Mouse (Mus musculus): ENCODE measurements around the gene Dqx1.

Gene Dqx1

GRCm38 (mm10) chr6:83057790-83058189 lies at the start of gene Dqx1:
TSS of gene Dqx1 (plus strand) at chr6:83057844.
- DNase-seq (ENCODE audit: low spot score), result peak; percentile 46

DNA sequence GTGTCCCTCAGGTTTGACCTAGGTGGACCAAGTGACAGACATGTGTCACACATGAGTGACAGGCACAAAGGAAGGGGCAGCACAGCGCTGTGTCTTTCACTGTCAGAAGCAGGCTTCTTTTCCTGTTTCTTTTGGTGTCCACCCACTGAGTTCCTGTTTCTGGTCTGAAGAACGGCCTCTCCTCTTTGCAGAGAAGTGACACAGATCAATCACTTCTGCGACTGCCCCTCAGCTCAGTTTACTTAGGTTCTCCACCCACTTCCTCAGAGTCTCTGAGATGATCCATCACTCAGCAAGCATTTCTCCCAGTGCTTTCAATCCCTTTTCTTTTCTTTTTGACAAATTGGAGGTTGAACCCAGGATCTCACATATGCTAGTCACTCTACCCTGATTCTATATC lies 49.0 kb upstream of the Dqx1 start:
- DNase-seq (ENCODE audit: low spot score), result peak; percentile 73

- DNase-seq (ENCODE audit: low spot score), result no peak
Observed at GRCm38 (mm10) chr6:83010010-83010409, 47.6 kb upstream of the Dqx1 start.

- DNase-seq (ENCODE audit: low spot score), result no peak
Observed at GRCm38 (mm10) chr6:83011255-83011654, 46.4 kb upstream of the Dqx1 start.

DNA sequence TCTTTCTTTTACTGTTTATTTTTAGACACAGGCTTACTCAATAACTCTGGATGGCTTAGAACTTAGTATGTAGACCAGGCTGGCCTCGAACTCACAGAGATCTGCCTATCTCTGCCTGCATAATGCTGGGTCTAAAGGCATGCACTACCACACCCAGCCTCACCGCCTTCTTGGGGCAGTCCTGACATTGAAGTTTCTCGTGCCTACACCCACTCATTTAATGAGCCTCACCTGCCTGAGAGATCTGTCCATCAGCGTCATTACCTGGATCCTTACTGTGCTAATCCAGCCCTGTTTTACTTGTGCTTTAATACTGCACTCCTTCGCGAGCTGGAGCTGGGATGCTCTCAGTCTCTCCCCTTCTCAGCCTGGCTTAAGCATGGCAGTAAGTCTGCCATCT lies 45.9 kb upstream of the Dqx1 start:
- DNase-seq (ENCODE audit: low spot score), result no peak

DNA sequence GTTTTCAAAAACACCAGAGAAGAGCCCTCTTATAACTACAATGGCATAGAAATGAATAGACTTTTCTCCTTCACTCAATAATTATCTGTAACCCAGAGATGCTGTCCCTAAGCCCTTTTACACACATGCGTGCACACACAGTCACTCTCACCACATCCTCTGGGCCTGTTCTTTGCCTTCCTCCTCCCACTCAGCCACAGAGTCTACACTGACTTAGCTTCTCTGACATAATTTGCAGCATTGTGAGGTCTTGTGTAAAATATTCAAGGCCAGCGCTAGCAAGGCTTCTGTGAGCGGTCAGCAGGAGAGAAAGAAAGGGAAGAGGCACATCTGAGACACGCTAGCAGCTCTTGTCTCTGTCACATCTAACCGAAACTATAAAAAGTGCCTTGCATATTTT lies 44.2 kb upstream of the Dqx1 start:
- DNase-seq (ENCODE audit: low spot score), result no peak

DNA sequence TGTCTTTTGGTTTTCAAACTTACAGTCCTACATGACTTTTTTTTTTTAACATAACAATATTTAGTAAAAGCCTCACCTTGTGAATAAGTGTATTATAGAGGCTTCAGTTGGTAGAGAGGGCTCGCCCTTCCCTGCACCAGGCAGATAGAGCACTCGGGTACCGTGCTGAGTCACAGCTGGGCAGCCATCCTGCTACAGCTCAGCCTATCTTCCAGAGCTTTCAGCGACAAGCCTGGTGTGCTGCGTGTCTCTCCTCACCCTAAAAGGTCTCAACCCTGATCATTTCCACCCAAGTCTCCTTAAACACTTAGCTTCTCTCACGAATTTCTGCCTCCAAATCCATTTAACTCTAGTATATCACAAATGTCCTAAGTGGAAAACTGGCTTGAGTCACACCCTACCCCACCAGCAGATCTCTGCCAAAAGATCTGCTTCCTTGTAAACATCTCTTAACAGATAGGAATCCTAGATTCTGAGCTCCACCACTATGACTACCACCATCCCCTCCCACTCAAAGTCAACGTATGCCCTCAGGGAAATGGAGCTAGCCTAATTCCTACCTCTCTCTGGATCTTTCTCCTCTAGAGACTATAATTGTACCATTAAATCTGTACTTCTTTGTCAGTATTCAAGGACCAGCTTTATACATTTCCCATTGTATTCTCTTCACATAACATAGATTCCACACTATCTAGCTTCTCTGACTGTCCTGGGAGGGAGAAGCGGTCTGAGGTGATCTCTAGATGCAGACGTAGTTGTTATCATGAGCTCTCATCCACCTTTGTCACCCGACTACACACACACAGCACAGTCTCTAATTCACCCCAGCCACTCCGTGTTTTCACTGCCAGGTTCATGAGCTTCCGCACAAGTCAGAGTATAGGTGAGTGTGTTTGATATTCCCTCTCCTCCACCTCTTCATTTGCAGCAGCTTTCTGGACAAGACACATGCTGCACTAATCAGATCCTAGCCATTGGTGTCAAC lies 42.9 kb upstream of the Dqx1 start:
- DNase-seq (ENCODE audit: low spot score), result no peak

- no peak for DNase-seq (ENCODE audit: low spot score)
Observed at GRCm38 (mm10) chr6:83015749-83016148, 41.9 kb upstream of the Dqx1 start.

GRCm38 (mm10) chr6:83017190-83017589 lies 40.5 kb upstream of the Dqx1 start:
- DNase-seq (ENCODE audit: low spot score), result peak; percentile 37

GRCm38 (mm10) chr6:83019044-83019443 lies 38.6 kb upstream of the Dqx1 start:
- no peak for DNase-seq (ENCODE audit: low spot score)

GRCm38 (mm10) chr6:83020121-83020520 lies 37.5 kb upstream of the Dqx1 start:
- DNase-seq (ENCODE audit: low spot score), result no peak

DNA sequence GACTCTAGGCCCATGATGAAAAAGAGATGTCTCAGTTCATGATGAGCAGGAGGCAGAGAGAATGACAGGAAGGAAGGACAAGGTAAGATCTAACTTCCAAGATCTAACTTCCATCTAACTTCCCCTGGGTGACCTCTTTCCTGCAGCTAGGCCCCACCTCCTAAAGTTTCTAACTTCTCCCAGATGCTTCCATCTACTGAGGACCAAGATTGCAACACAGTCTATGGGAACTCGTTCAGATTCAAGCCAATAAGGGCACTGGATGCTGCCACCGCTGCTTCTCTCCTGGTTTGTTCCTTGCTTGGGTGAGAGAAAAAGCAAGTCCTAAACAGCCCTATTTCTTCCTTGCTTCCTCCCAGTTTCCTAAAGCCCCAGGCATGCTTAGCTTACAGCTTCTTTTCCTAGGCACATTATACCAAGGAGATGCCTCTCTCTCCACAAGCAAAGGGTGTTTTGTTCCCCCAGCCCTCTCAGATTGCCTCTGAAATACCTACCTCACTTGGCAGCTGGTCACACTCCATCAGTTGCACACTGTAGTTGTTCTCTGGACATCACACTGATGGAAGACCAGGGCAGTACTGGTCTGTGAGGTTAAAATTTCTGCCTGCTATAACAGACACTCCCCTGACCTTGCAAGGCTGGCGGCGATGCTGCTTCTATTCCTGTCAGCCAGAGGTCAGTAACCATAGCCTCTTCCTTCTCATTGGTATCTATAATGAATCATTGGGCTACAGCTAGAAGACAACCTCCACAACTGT lies 36.6 kb upstream of the Dqx1 start:
- no peak for DNase-seq (ENCODE audit: low spot score)

DNA sequence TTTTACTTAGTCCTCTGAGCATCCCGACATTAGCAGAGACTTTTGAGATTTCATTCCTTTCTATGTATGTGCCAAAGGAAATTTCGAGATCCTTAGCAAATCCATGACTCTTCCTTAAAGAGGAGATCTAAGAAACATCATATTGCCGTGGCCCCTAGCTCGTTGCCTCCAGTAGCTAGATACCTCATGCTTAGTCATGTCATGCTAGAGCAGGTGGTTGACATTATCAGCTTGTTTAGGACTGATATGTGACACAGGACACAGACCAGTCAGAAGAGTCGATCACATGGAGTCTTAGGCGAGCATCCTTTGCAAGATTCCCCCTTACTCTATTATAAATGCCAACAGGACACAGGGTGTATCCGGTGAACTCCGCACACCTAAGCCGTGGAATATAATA lies 34.6 kb upstream of the Dqx1 start:
- no peak for DNase-seq (ENCODE audit: low spot score)

- DNase-seq (ENCODE audit: low spot score), result no peak
Observed at GRCm38 (mm10) chr6:83023786-83024185, 33.9 kb upstream of the Dqx1 start.

- DNase-seq (ENCODE audit: low spot score), result no peak
Observed at GRCm38 (mm10) chr6:83024421-83024820, 33.2 kb upstream of the Dqx1 start.

GRCm38 (mm10) chr6:83025221-83025620 lies 32.4 kb upstream of the Dqx1 start:
- no peak for DNase-seq (ENCODE audit: low spot score)

- no peak for DNase-seq (ENCODE audit: low spot score)
Observed at GRCm38 (mm10) chr6:83027293-83027692, 30.4 kb upstream of the Dqx1 start.

DNA sequence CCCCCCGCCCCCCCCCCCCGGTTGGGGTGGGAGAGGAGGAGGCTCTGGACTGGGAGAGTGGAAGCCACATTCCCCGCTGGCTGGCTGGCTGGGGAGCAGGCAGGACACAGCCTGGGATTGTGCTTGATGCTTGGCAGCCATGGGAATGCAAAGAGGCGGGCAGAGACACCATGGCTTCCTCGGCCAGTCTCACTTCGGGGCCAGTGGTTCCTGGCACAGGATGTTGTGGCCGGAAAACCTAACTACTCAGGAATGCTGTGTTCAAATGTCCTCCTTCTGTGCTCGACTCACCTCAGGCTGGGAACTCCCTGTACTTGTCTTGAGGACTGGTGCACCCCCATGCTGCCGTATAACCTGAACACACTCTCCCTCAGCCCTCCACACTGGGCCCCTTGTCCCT lies 29.9 kb upstream of the Dqx1 start:
- DNase-seq (ENCODE audit: low spot score), result no peak

GRCm38 (mm10) chr6:83029777-83030176 lies 27.9 kb upstream of the Dqx1 start:
- DNase-seq (ENCODE audit: low spot score), result no peak

DNA sequence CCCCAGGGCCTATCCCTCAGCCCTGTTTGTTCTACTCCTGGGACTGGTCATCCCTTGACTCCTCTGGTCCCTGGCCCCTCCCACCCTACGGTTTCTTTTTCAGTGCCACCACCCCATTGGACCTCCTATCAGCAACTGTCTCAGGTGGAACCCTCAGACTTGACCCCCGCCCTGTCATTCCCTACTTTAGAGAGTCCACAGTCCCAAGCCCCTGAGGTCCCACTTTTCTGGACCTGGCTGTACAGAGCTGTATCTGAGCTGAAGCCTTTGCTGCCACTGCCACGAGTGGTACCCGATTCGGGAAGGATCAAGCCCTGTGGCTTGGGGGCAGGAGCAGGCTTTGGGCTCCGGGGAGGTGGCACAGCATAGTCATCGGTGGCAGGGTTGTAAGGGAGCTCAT lies 26.5 kb upstream of the Dqx1 start:
- DNase-seq (ENCODE audit: low spot score), result no peak

DNA sequence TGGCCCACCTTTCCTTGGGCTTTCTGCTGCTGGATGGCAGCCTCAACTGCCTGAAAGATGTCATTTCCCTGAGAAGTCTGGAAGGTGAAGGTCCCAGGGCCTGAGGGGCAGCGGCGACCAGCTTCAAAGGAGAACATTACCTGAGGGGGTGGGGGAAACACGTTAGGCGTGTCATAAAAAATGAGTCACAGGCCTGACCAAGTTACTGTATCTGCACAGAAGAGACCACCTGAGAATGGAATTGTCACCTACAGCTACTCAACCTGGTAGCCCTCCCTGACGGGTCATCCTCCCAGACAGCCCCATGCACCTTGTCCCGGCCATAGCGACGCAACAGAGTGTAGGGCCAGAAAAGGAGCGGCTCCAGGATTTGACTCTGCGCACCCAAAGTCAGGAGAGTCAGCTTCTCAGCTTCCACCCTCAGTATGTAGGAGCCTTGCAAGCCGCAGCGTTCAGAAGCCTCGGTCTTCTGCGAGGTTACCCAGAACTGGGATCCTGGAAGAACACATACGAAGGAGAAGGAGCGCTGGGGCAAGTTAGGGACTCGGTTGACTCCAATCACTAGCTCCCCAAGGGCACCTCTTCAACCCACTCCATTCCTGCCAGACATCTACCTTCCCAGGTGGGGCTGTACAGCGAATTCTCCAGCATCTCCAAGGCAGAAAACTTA lies 25.6 kb upstream of the Dqx1 start:
- DNase-seq (ENCODE audit: low spot score), result no peak

DNA sequence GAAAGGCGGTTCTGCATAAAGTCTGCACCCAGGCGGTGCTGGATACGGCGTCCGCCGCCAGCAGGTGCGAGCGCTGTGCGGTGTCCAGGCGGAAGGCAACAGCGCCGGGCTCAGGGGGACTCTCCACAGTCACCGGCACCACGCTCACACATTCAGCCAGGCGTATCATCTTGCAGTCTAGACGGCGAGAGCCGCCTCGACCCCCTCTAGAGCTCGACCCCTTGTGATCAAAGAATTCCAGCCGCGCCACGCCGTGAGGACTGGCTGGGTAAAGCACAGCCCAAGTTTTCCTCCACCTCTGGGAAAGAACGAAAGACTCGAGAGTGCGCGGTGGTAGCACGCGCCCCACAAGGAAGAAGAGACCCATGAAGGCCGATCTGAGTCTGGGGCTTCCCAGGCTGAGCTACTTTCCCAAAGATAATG lies 24.9 kb upstream of the Dqx1 start:
- peak; percentile 38 for DNase-seq (ENCODE audit: low spot score)

All from lung, postnatal 25 days (tissue).